Mouse (Mus musculus) fat pad, adult 2 months (tissue): ENCODE results near the gene Olfr1082.
"Not testable (repeated sequence)": the region's sequence is repeated elsewhere in the genome, so short reads cannot be mapped to it uniquely, and the experiment has no call there.

Source experiments
- DNase-seq: peaks from one replicate; pipeline ENCODE4 v3.0.0-alpha.2; 2011; ENCODE audit warnings: low read depth, low spot score; ENCODE audit errors: extremely low read depth

Olfr1082 gene

DNA sequence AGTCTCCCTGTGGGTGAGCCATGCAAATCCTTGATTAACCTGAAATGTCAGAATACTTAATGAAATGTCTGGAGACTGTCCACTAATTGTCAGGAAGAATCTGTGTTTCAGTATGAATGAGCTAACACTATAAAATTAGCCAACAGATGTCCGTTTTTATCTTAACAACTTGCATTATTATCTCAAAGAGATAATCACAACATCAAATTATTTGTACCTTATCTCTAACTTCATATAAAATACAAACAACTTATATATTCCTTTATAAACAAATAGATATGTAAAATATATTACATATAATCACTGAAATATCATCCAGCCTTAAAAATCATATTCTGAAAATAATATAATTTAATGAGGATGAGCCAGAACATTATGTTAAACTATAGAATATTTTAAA lies at the start of gene Olfr1082:
Gene Olfr1082, minus strand, starts transcription at position 101 of the 400 bp plus-strand sequence.
- DNase-seq = not testable (repeated sequence)

DNA sequence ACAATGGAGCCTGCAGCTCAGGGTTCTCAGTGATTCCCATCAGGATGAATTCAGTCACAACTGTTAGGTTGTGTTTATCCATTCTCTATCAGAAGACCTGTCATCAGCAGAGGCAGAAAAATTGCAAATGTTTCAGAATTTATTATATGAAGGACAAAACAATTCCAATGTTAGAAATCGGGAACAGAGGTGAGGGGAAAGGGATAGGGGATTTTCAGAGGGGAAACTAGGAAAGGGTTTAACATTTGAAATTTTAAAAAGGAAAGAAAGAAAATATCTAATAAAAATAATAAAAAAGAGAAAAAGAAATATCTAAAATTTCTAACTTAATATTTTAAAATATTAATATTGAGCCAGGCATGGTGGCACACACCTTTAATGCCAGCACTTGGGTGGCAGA lies 40.9 kb upstream of the Olfr1082 start, which contains the start of gene Olfr1084:
Gene Olfr1084, minus strand, starts transcription at position 101 of the 400 bp plus-strand sequence.
- not testable (repeated sequence) for DNase-seq

DNA sequence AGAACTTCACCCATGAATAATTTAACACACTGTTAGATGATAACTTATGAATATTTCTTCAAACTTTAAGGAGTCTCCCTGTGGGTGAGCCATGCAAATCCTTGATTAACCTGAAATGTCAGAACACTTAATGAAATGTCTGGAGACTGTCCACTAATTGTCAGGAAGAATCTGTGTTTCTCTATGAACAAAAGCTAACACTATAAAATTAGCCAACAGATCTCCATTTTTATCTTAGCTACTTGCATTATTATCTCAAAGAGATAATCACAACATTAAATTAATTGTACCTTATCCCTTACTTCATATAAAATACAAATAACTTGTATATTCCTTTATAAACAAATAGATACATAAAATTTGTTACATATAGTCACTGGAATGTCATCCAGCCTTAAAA lies 40.6 kb downstream of the Olfr1082 start, which contains the start of gene Olfr1080:
Gene Olfr1080, minus strand, starts transcription at position 101 of the 400 bp plus-strand sequence.
- not testable (repeated sequence) for DNase-seq
